Mouse (Mus musculus): ENCODE results near the gene Chaf1a. TPM values are rescaled to one million over a fixed set of nuclear protein-coding genes. Genes with fewer than 3 reads are reported as not detected.
A peak's percentile ranks its signal among the peaks of the same experiment; 100 is the strongest.

The Chaf1a gene
- 23.8 and 24.0 TPM in 2 replicates for polyA plus RNA-seq (2015; fragmentation: Nextera tagmentation; extraction: Ambion mirVana)

- 1% methylated on average over 67 of the region's 68 CpGs for WGBS
- peak within 1 kb of the TSS; percentile 87 for H3K27ac ChIP-seq (ENCODE audit: low read length)
- H3K9me3 ChIP-seq (ENCODE audit: control insufficient read depth, low read length) = no peaks in the 10 kb centered on the region
- H3K9ac ChIP-seq (ENCODE audit: low read length) = peak within 1 kb of the TSS; percentile 87
- peak within 1 kb of the TSS; percentile 86 for H3K4me3 ChIP-seq (ENCODE audit: low read length)
- H3K4me2 ChIP-seq (ENCODE audit: low read depth, low read length) = peak within 1 kb of the TSS; percentile 87
- peaks cover 18% of the 10 kb centered on the region for H3K4me1 ChIP-seq (replicated peaks; ENCODE audit: control insufficient read depth, insufficient read depth, low read length)
- no peaks in the 10 kb centered on the region for H3K27me3 ChIP-seq (ENCODE audit: control insufficient read depth, insufficient read depth, low read depth, low read length)
- 0 out of 2 replicates have a peak, but pooled peaks cover under 1% of the 10 kb centered on the region for H3K36me3 ChIP-seq (ENCODE audit: control insufficient read depth, insufficient read depth, low read length)
- peak; percentile 90 for ATAC-seq (ENCODE audit: low read depth)
Observed at GRCm38 (mm10) chr17:56040030-56040856, at the start of gene Chaf1a. TSS of gene Chaf1a (plus strand) at chr17:56040439.

- no peak overlapping the region for H3K9ac ChIP-seq (ENCODE audit: low read length)
- 76% methylated on average over 15 of the region's 15 CpGs for WGBS
- H3K4me1 ChIP-seq (replicated peaks; ENCODE audit: control insufficient read depth, insufficient read depth, low read length) = no peaks in the 10 kb centered on the region
- no peaks in the 10 kb centered on the region for H3K9me3 ChIP-seq (ENCODE audit: control insufficient read depth, low read length)
- H3K36me3 ChIP-seq (ENCODE audit: control insufficient read depth, insufficient read depth, low read length) = no peaks in the 10 kb centered on the region
- peaks cover 6% of the 10 kb centered on the region; the same call in 1 of the 2 replicates for H3K27me3 ChIP-seq (ENCODE audit: control insufficient read depth, insufficient read depth, low read depth, low read length)
- no peak overlapping the region for H3K27ac ChIP-seq (ENCODE audit: low read length)
- H3K4me2 ChIP-seq (ENCODE audit: low read depth, low read length) = no peak overlapping the region
- no peak for ATAC-seq (ENCODE audit: low read depth)
- H3K4me3 ChIP-seq (ENCODE audit: low read length) = no peak overlapping the region
Observed at GRCm38 (mm10) chr17:55996007-55996406, 44.2 kb upstream of the Chaf1a start.

- peak; percentile 29; the same call in 1 of the 2 replicates for ATAC-seq (ENCODE audit: low read depth)
- no peaks in the 10 kb centered on the region for H3K36me3 ChIP-seq (ENCODE audit: control insufficient read depth, insufficient read depth, low read length)
- no peak overlapping the region for H3K27ac ChIP-seq (ENCODE audit: low read length)
- H3K4me3 ChIP-seq (ENCODE audit: low read length) = no peak overlapping the region
- no peaks in the 10 kb centered on the region for H3K4me1 ChIP-seq (replicated peaks; ENCODE audit: control insufficient read depth, insufficient read depth, low read length)
- peak overlapping the region; percentile 1; the same call in 1 of the 2 replicates for H3K4me2 ChIP-seq (ENCODE audit: low read depth, low read length)
- WGBS = 12% methylated on average over 30 of the region's 30 CpGs
- H3K9ac ChIP-seq (ENCODE audit: low read length) = no peak overlapping the region
- no peaks in the 10 kb centered on the region for H3K9me3 ChIP-seq (ENCODE audit: control insufficient read depth, low read length)
- peaks cover 6% of the 10 kb centered on the region; the same call in 1 of the 2 replicates for H3K27me3 ChIP-seq (ENCODE audit: control insufficient read depth, insufficient read depth, low read depth, low read length)
Observed at GRCm38 (mm10) chr17:55999794-56000499, 40.3 kb upstream of the Chaf1a start.

GRCm38 (mm10) chr17:56003000-56003399 is 37.2 kb upstream of the Chaf1a start:
- H3K4me1 ChIP-seq (replicated peaks; ENCODE audit: control insufficient read depth, insufficient read depth, low read length) = peaks cover 6% of the 10 kb centered on the region
- H3K4me2 ChIP-seq (ENCODE audit: low read depth, low read length) = no peak overlapping the region
- no peaks in the 10 kb centered on the region for H3K36me3 ChIP-seq (ENCODE audit: control insufficient read depth, insufficient read depth, low read length)
- H3K9me3 ChIP-seq (ENCODE audit: control insufficient read depth, low read length) = no peaks in the 10 kb centered on the region
- H3K9ac ChIP-seq (ENCODE audit: low read length) = no peak overlapping the region
- H3K27ac ChIP-seq (ENCODE audit: low read length) = no peak overlapping the region
- ATAC-seq (ENCODE audit: low read depth) = no peak
- peaks cover 6% of the 10 kb centered on the region; the same call in 1 of the 2 replicates for H3K27me3 ChIP-seq (ENCODE audit: control insufficient read depth, insufficient read depth, low read depth, low read length)
- WGBS = 71% methylated on average over 3 of the region's 3 CpGs
- no peak overlapping the region for H3K4me3 ChIP-seq (ENCODE audit: low read length)

- WGBS = 21% methylated on average over 13 of the region's 13 CpGs
- Histone ChIP-seq H3K27me3 (ENCODE audit: control insufficient read depth, insufficient read depth, low read depth, low read length) (peaks cover 4% of the 10 kb centered on the region; the same call in 1 of the 2 replicates), H3K4me2 (ENCODE audit: low read depth, low read length) (peak within 1 kb of the TSS; percentile 49), H3K4me3 (ENCODE audit: low read length) (peak within 1 kb of the TSS; percentile 41), H3K4me1 (replicated peaks; ENCODE audit: control insufficient read depth, insufficient read depth, low read length) (peaks cover 15% of the 10 kb centered on the region), H3K9ac (ENCODE audit: low read length) (peak within 1 kb of the TSS; percentile 62), H3K27ac (ENCODE audit: low read length) (peak within 1 kb of the TSS; percentile 45), H3K36me3 (ENCODE audit: control insufficient read depth, insufficient read depth, low read length) (no peaks in the 10 kb centered on the region), H3K9me3 (ENCODE audit: control insufficient read depth, low read length) (no peaks in the 10 kb centered on the region)
- ATAC-seq (ENCODE audit: low read depth) = no peak
Observed at GRCm38 (mm10) chr17:56005415-56006061, 34.7 kb upstream of the Chaf1a start, which contains the start of the genes Stap2 and Mpnd. TSS of gene Stap2 (minus strand) at chr17:56005584. TSS of gene Mpnd (plus strand) at chr17:56005711.

- Histone ChIP-seq H3K4me3 (ENCODE audit: low read length) (no peak overlapping the region), H3K36me3 (ENCODE audit: control insufficient read depth, insufficient read depth, low read length) (peaks cover 7% of the 10 kb centered on the region; the same call in 1 of the 2 replicates), H3K4me1 (replicated peaks; ENCODE audit: control insufficient read depth, insufficient read depth, low read length) (peaks cover 16% of the 10 kb centered on the region), H3K27me3 (ENCODE audit: control insufficient read depth, insufficient read depth, low read depth, low read length) (no peaks in the 10 kb centered on the region), H3K9me3 (ENCODE audit: control insufficient read depth, low read length) (no peaks in the 10 kb centered on the region), H3K27ac (ENCODE audit: low read length) (peak overlapping the region; percentile 79; the same call in 1 of the 2 replicates), H3K4me2 (ENCODE audit: low read depth, low read length) (peak overlapping the region; percentile 99; the same call in 1 of the 2 replicates), H3K9ac (ENCODE audit: low read length) (no peak overlapping the region; the same call in 1 of the 2 replicates)
- WGBS = 45% methylated on average over 10 of the region's 10 CpGs
- no peak for ATAC-seq (ENCODE audit: low read depth)
Observed at GRCm38 (mm10) chr17:56006956-56007355, 33.3 kb upstream of the Chaf1a start.

GRCm38 (mm10) chr17:56007444-56008355 is 32.5 kb upstream of the Chaf1a start:
- H3K36me3 ChIP-seq (ENCODE audit: control insufficient read depth, insufficient read depth, low read length) = peaks cover 10% of the 10 kb centered on the region; the same call in 1 of the 2 replicates
- H3K4me1 ChIP-seq (replicated peaks; ENCODE audit: control insufficient read depth, insufficient read depth, low read length) = peaks cover 16% of the 10 kb centered on the region
- no peaks in the 10 kb centered on the region for H3K27me3 ChIP-seq (ENCODE audit: control insufficient read depth, insufficient read depth, low read depth, low read length)
- H3K9ac ChIP-seq (ENCODE audit: low read length) = peak overlapping the region; percentile 55
- H3K9me3 ChIP-seq (ENCODE audit: control insufficient read depth, low read length) = no peaks in the 10 kb centered on the region
- ATAC-seq (ENCODE audit: low read depth) = no peak; the same call in 1 of the 2 replicates
- H3K27ac ChIP-seq (ENCODE audit: low read length) = peak overlapping the region; percentile 79
- H3K4me2 ChIP-seq (ENCODE audit: low read depth, low read length) = peak overlapping the region; percentile 99
- peak overlapping the region; percentile 84 for H3K4me3 ChIP-seq (ENCODE audit: low read length)
- WGBS = 18% methylated on average over 13 of the region's 14 CpGs
